Mouse (Mus musculus): ENCODE results near the gene Il13ra2.

- TF ChIP-seq CTCF (IDR thresholded peaks at IDR 0.05) = no peak
- TF ChIP-seq EP300 (IDR thresholded peaks at IDR 0.05) = no peak
Measured at GRCm38 (mm10) chrX:147435400-147435799, 6.4 kb upstream of the Il13ra2 start.

Measured in lung, postnatal 0 days (tissue).